Mouse (Mus musculus): ENCODE measurements around the gene Scg5.

- peak; percentile 62 for TF ChIP-seq CTCF (conservative IDR thresholded peaks at IDR 0.05; ENCODE audit: low read length)
- no peak for TF ChIP-seq POU5F1 (IDR thresholded peaks at IDR 0.05; ENCODE audit: borderline replicate concordance, low read length)
Measured at GRCm38 (mm10) chr2:113807640-113808039, 21.3 kb downstream of the Scg5 start.
